Mouse (Mus musculus): ENCODE results near the gene Bok. TPM values are rescaled to one million over a fixed set of nuclear protein-coding genes. Genes with fewer than 3 reads are reported as not detected.

Bok gene
- polyA plus RNA-seq, 1 experiment from 2014 or later: 77.6 TPM

GRCm38 (mm10) chr1:93693943-93694342, 8.5 kb downstream of the Bok start:
- Histone ChIP-seq H3K27me3 (ENCODE audit: control insufficient read depth, insufficient read depth, low read length) (no peaks in the 10 kb centered on the region), H3K27ac (replicated peaks; ENCODE audit: low read depth, low read length) (no peak overlapping the region), H3K4me3 (replicated peaks; ENCODE audit: low read depth, low read length) (no peak overlapping the region), H3K9me3 (ENCODE audit: control insufficient read depth, low read length) (no peaks in the 10 kb centered on the region), H3K4me2 (ENCODE audit: low read length) (no peak overlapping the region), H3K4me1 (ENCODE audit: control insufficient read depth, insufficient read depth, low read length) (no peaks in the 10 kb centered on the region), H3K36me3 (ENCODE audit: control insufficient read depth, insufficient read depth, low read length) (peaks cover 22% of the 10 kb centered on the region), H3K9ac (replicated peaks; ENCODE audit: low read length) (no peak overlapping the region)
- ATAC-seq (ENCODE audit: low FRiP score, low TSS enrichment) (no peak), DNase-seq (no peak)
- 94% methylated on average over 10 of the region's 10 CpGs for WGBS

- H3K27ac ChIP-seq (replicated peaks; ENCODE audit: low read depth, low read length): no peak overlapping the region
- DNase-seq: no peak
- no peaks in the 10 kb centered on the region for H3K4me1 ChIP-seq (ENCODE audit: control insufficient read depth, insufficient read depth, low read length)
- H3K27me3 ChIP-seq (ENCODE audit: control insufficient read depth, insufficient read depth, low read length): no peaks in the 10 kb centered on the region
- H3K9ac ChIP-seq (replicated peaks; ENCODE audit: low read length): no peak overlapping the region
- H3K9me3 ChIP-seq (ENCODE audit: control insufficient read depth, low read length): no peaks in the 10 kb centered on the region
- peaks cover 22% of the 10 kb centered on the region for H3K36me3 ChIP-seq (ENCODE audit: control insufficient read depth, insufficient read depth, low read length)
- 84% methylated on average over 6 of the region's 6 CpGs for WGBS
- ATAC-seq (ENCODE audit: low FRiP score, low TSS enrichment): no peak
- no peak overlapping the region for H3K4me3 ChIP-seq (replicated peaks; ENCODE audit: low read depth, low read length)
- H3K4me2 ChIP-seq (ENCODE audit: low read length): no peak overlapping the region
Measured at GRCm38 (mm10) chr1:93694966-93695365, 9.5 kb downstream of the Bok start.

- WGBS: 69% methylated on average over 3 of the region's 3 CpGs
- Histone ChIP-seq H3K4me3 (replicated peaks; ENCODE audit: low read depth, low read length) (no peak overlapping the region), H3K27me3 (ENCODE audit: control insufficient read depth, insufficient read depth, low read length) (no peaks in the 10 kb centered on the region), H3K27ac (replicated peaks; ENCODE audit: low read depth, low read length) (no peak overlapping the region), H3K36me3 (ENCODE audit: control insufficient read depth, insufficient read depth, low read length) (peaks cover 15% of the 10 kb centered on the region), H3K9me3 (ENCODE audit: control insufficient read depth, low read length) (no peaks in the 10 kb centered on the region), H3K4me1 (ENCODE audit: control insufficient read depth, insufficient read depth, low read length) (no peaks in the 10 kb centered on the region), H3K4me2 (ENCODE audit: low read length) (no peak overlapping the region), H3K9ac (replicated peaks; ENCODE audit: low read length) (no peak overlapping the region)
- ATAC-seq (ENCODE audit: low FRiP score, low TSS enrichment) (no peak), DNase-seq (no peak)
Measured at GRCm38 (mm10) chr1:93697317-93697716, 11.9 kb downstream of the Bok start.

GRCm38 (mm10) chr1:93699159-93699558, 13.7 kb downstream of the Bok start:
- ATAC-seq (ENCODE audit: low FRiP score, low TSS enrichment) (no peak), DNase-seq (no peak)
- no peaks in the 10 kb centered on the region for H3K27me3 ChIP-seq (ENCODE audit: control insufficient read depth, insufficient read depth, low read length)
- no peak overlapping the region for H3K4me2 ChIP-seq (ENCODE audit: low read length)
- no peak overlapping the region for H3K27ac ChIP-seq (replicated peaks; ENCODE audit: low read depth, low read length)
- no peaks in the 10 kb centered on the region for H3K9me3 ChIP-seq (ENCODE audit: control insufficient read depth, low read length)
- H3K36me3 ChIP-seq (ENCODE audit: control insufficient read depth, insufficient read depth, low read length): peaks cover 24% of the 10 kb centered on the region
- no peak overlapping the region for H3K9ac ChIP-seq (replicated peaks; ENCODE audit: low read length)
- H3K4me1 ChIP-seq (ENCODE audit: control insufficient read depth, insufficient read depth, low read length): no peaks in the 10 kb centered on the region
- 88% methylated on average over 4 of the region's 4 CpGs for WGBS
- no peak overlapping the region for H3K4me3 ChIP-seq (replicated peaks; ENCODE audit: low read depth, low read length)

- Histone ChIP-seq H3K4me3 (replicated peaks; ENCODE audit: low read depth, low read length) (no peak overlapping the region), H3K4me1 (ENCODE audit: control insufficient read depth, insufficient read depth, low read length) (no peaks in the 10 kb centered on the region), H3K9me3 (ENCODE audit: control insufficient read depth, low read length) (no peaks in the 10 kb centered on the region), H3K27ac (replicated peaks; ENCODE audit: low read depth, low read length) (no peak overlapping the region), H3K36me3 (ENCODE audit: control insufficient read depth, insufficient read depth, low read length) (peaks cover 25% of the 10 kb centered on the region), H3K27me3 (ENCODE audit: control insufficient read depth, insufficient read depth, low read length) (no peaks in the 10 kb centered on the region), H3K9ac (replicated peaks; ENCODE audit: low read length) (no peak overlapping the region), H3K4me2 (ENCODE audit: low read length) (no peak overlapping the region)
- WGBS: 97% methylated on average over 1 of the region's 1 CpGs
- ATAC-seq (ENCODE audit: low FRiP score, low TSS enrichment) (no peak), DNase-seq (no peak)
Measured at GRCm38 (mm10) chr1:93702106-93702505, 16.6 kb downstream of the Bok start.

GRCm38 (mm10) chr1:93703472-93704048, 18.1 kb downstream of the Bok start:
- DNase-seq (no peak), ATAC-seq (ENCODE audit: low FRiP score, low TSS enrichment) (no peak)
- Histone ChIP-seq H3K27ac (replicated peaks; ENCODE audit: low read depth, low read length) (no peak overlapping the region), H3K27me3 (ENCODE audit: control insufficient read depth, insufficient read depth, low read length) (no peaks in the 10 kb centered on the region), H3K36me3 (ENCODE audit: control insufficient read depth, insufficient read depth, low read length) (peaks cover 22% of the 10 kb centered on the region), H3K9ac (replicated peaks; ENCODE audit: low read length) (no peak overlapping the region), H3K4me3 (replicated peaks; ENCODE audit: low read depth, low read length) (no peak overlapping the region), H3K4me1 (ENCODE audit: control insufficient read depth, insufficient read depth, low read length) (no peaks in the 10 kb centered on the region), H3K9me3 (ENCODE audit: control insufficient read depth, low read length) (no peaks in the 10 kb centered on the region), H3K4me2 (ENCODE audit: low read length) (no peak overlapping the region)
- 95% methylated on average over 10 of the region's 10 CpGs for WGBS

GRCm38 (mm10) chr1:93704341-93704740, 18.9 kb downstream of the Bok start:
- Histone ChIP-seq H3K27ac (replicated peaks; ENCODE audit: low read depth, low read length) (no peak overlapping the region), H3K27me3 (ENCODE audit: control insufficient read depth, insufficient read depth, low read length) (no peaks in the 10 kb centered on the region), H3K9me3 (ENCODE audit: control insufficient read depth, low read length) (no peaks in the 10 kb centered on the region), H3K9ac (replicated peaks; ENCODE audit: low read length) (no peak overlapping the region), H3K4me2 (ENCODE audit: low read length) (no peak overlapping the region), H3K36me3 (ENCODE audit: control insufficient read depth, insufficient read depth, low read length) (peaks cover 22% of the 10 kb centered on the region), H3K4me1 (ENCODE audit: control insufficient read depth, insufficient read depth, low read length) (no peaks in the 10 kb centered on the region), H3K4me3 (replicated peaks; ENCODE audit: low read depth, low read length) (no peak overlapping the region)
- ATAC-seq (ENCODE audit: low FRiP score, low TSS enrichment): no peak
- 86% methylated on average over 9 of the region's 9 CpGs for WGBS
- no peak for DNase-seq

GRCm38 (mm10) chr1:93705389-93705788, 19.9 kb downstream of the Bok start:
- no peak for ATAC-seq (ENCODE audit: low FRiP score, low TSS enrichment)
- 68% methylated on average over 3 of the region's 3 CpGs for WGBS
- H3K4me3 ChIP-seq (replicated peaks; ENCODE audit: low read depth, low read length): no peak overlapping the region
- H3K27me3 ChIP-seq (ENCODE audit: control insufficient read depth, insufficient read depth, low read length): no peaks in the 10 kb centered on the region
- peaks cover 22% of the 10 kb centered on the region for H3K36me3 ChIP-seq (ENCODE audit: control insufficient read depth, insufficient read depth, low read length)
- H3K4me1 ChIP-seq (ENCODE audit: control insufficient read depth, insufficient read depth, low read length): no peaks in the 10 kb centered on the region
- no peaks in the 10 kb centered on the region for H3K9me3 ChIP-seq (ENCODE audit: control insufficient read depth, low read length)
- no peak overlapping the region for H3K9ac ChIP-seq (replicated peaks; ENCODE audit: low read length)
- no peak for DNase-seq
- H3K27ac ChIP-seq (replicated peaks; ENCODE audit: low read depth, low read length): no peak overlapping the region
- H3K4me2 ChIP-seq (ENCODE audit: low read length): no peak overlapping the region

- Histone ChIP-seq H3K4me1 (ENCODE audit: control insufficient read depth, insufficient read depth, low read length) (no peaks in the 10 kb centered on the region), H3K4me2 (ENCODE audit: low read length) (no peak overlapping the region), H3K4me3 (replicated peaks; ENCODE audit: low read depth, low read length) (no peak overlapping the region), H3K36me3 (ENCODE audit: control insufficient read depth, insufficient read depth, low read length) (peaks cover 28% of the 10 kb centered on the region), H3K27me3 (ENCODE audit: control insufficient read depth, insufficient read depth, low read length) (no peaks in the 10 kb centered on the region), H3K9me3 (ENCODE audit: control insufficient read depth, low read length) (no peaks in the 10 kb centered on the region), H3K9ac (replicated peaks; ENCODE audit: low read length) (no peak overlapping the region), H3K27ac (replicated peaks; ENCODE audit: low read depth, low read length) (no peak overlapping the region)
- no peak for ATAC-seq (ENCODE audit: low FRiP score, low TSS enrichment)
- DNase-seq: no peak
- WGBS: 92% methylated on average over 2 of the region's 2 CpGs
Measured at GRCm38 (mm10) chr1:93716166-93716565, 30.7 kb downstream of the Bok start.
